Mouse (Mus musculus) intestine, postnatal 0 days (tissue): ENCODE measurements around the gene Fadd. TPM values are rescaled to one million over a fixed set of nuclear protein-coding genes. Genes with fewer than 3 reads are reported as not detected.

Source experiments
- ATAC-seq: fragments of 200-750 bp; cut with Nextera tagmentation; 2 replicates; pipeline ENCODE4 v1.8.0; 2017; ENCODE audit warnings: mild to moderate bottlenecking, moderate TSS enrichment, moderate library complexity
- H3K27ac ChIP-seq: fragments of 300-500 bp; sonication (generic); 2 replicates; pipeline ENCODE4 v1.5.1; 2014; ENCODE audit warnings: mild to moderate bottlenecking, low read depth, low read length, moderate library complexity
- H3K27me3 ChIP-seq: fragments of 300-500 bp; sonication (generic); replicated peaks from 2 replicates; pipeline ENCODE4 v1.6.1; 2014; ENCODE audit warnings: low read length, mixed read lengths; ENCODE audit not compliant: control insufficient read depth, insufficient read depth
- H3K36me3 ChIP-seq: fragments of 300-500 bp; sonication (generic); 2 replicates; pipeline ENCODE4 v1.6.1; 2014; ENCODE audit warnings: mild to moderate bottlenecking, moderate library complexity; ENCODE audit not compliant: control insufficient read depth, insufficient read depth
- H3K4me1 ChIP-seq: fragments of 300-500 bp; sonication (generic); replicated peaks from 2 replicates; pipeline ENCODE4 v1.6.1; 2014; ENCODE audit warnings: antibody characterized with exemption, low read length, mixed read lengths; ENCODE audit not compliant: control insufficient read depth, insufficient read depth
- H3K4me2 ChIP-seq: fragments of 300-500 bp; sonication (generic); replicated peaks from 2 replicates; pipeline ENCODE4 v1.6.1; 2014; ENCODE audit warnings: low read depth, mild to moderate bottlenecking, moderate library complexity
- H3K4me3 ChIP-seq: fragments of 300-500 bp; sonication (generic); 2 replicates; pipeline ENCODE4 v1.5.1; 2014; ENCODE audit warnings: low read depth, low read length
- H3K9ac ChIP-seq: fragments of 300-500 bp; sonication (generic); 2 replicates; pipeline ENCODE4 v1.6.1; 2014; ENCODE audit warnings: mild to moderate bottlenecking, low read depth, low read length
- H3K9me3 ChIP-seq: fragments of 300-500 bp; sonication (generic); 2 replicates; pipeline ENCODE4 v1.6.1; 2016; ENCODE audit warnings: mixed run types; ENCODE audit not compliant: control insufficient read depth
- CTCF ChIP-seq: sonication (generic); IDR thresholded peaks from 2 replicates; pipeline ENCODE4 v1.5.1; 2016; ENCODE audit warnings: low read depth, mild to moderate bottlenecking, control low read depth, antibody characterized with exemption, moderate library complexity
- WGBS: fragments of 180-500 bp; shearing (Covaris S2); extraction: QIAGEN DNeasy Blood & Tissue Kit; methylation state at CpG from one replicate; pipeline ENCODE4 v1.1.7; 2014; 5-methylcytosine and 5-hydroxymethylcytosine counted together
- polyA plus RNA-seq: library from polyadenylated mRNA; unstranded; fragments of >200 nt; fragmentation: Nextera tagmentation; extraction: Ambion mirVana; gene quantifications from 2 replicates; pipeline ENCODE4 v1.2.1, GENCODE M21; 2015

Fadd gene
- polyA plus RNA-seq, 1 experiment from 2014 or later = 13.4 TPM

- TF ChIP-seq CTCF = no peak
- 82% methylated on average over 4 of the region's 4 CpGs for WGBS
- no peaks in the 10 kb centered on the region for H3K36me3 ChIP-seq
- no peak overlapping the region for H3K4me3 ChIP-seq
- ATAC-seq = no peak
- no peak overlapping the region for H3K9ac ChIP-seq
- H3K27me3 ChIP-seq = no peaks in the 10 kb centered on the region
- H3K4me2 ChIP-seq = no peak overlapping the region
- no peak overlapping the region for H3K27ac ChIP-seq
- no peaks in the 10 kb centered on the region for H3K9me3 ChIP-seq
- no peaks in the 10 kb centered on the region; the same call in 1 of the 2 replicates for H3K4me1 ChIP-seq
Measured at GRCm38 (mm10) chr7:144560594-144560993, 21.7 kb downstream of the Fadd start.

- no peak overlapping the region for H3K4me3 ChIP-seq
Measured at GRCm38 (mm10) chr7:144558552-144558951, 23.7 kb downstream of the Fadd start.

DNA sequence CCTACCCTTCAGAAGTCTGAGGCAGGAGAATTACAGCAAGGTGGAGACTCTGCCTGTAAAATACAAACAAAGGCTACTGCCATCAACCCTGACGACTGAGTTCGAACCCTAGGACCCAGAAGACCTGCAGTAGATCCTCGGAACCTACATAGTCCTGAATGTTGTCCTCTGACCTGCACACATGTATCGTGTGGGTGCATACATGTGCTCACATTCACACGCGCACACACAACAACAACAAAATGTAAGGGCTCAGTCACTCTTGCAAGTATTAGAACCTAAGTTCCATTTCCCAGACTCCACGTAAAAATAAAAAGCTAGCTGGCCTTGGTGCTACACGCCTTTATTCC lies 28.2 kb downstream of the Fadd start:
- Histone ChIP-seq H3K4me1 (no peaks in the 10 kb centered on the region), H3K9me3 (no peaks in the 10 kb centered on the region), H3K9ac (peak overlapping the region; percentile 92; the same call in 1 of the 2 replicates), H3K27me3 (no peaks in the 10 kb centered on the region), H3K4me2 (peak overlapping the region; percentile 93), H3K4me3 (peak overlapping the region; percentile 92), H3K36me3 (peaks cover 7% of the 10 kb centered on the region; the same call in 1 of the 2 replicates), H3K27ac (0 out of 2 replicates have a peak overlapping the region, but pooled peaks have one; percentile 31)
- no peak for ATAC-seq
- WGBS = 25% methylated on average over 8 of the region's 8 CpGs
- no peak for TF ChIP-seq CTCF

More at GRCm38 (mm10) chr7:144558552-144558951, 23.7 kb downstream of the Fadd start:
- H3K27me3 ChIP-seq = no peaks in the 10 kb centered on the region
- no peak for TF ChIP-seq CTCF
- whole genome bisulfite sequencing = 56% methylated on average over 6 of the region's 6 CpGs
- H3K9ac ChIP-seq = no peak overlapping the region
- no peak for ATAC-seq
- no peaks in the 10 kb centered on the region; the same call in 1 of the 2 replicates for H3K4me1 ChIP-seq
- no peaks in the 10 kb centered on the region for H3K36me3 ChIP-seq
- H3K4me2 ChIP-seq = no peak overlapping the region
- no peaks in the 10 kb centered on the region for H3K9me3 ChIP-seq
- H3K27ac ChIP-seq = no peak overlapping the region

- ATAC-seq = peak; percentile 97
- no peak for TF ChIP-seq CTCF
- Histone ChIP-seq H3K4me2 (peak within 1 kb of the TSS; percentile 93), H3K36me3 (peaks cover 7% of the 10 kb centered on the region; the same call in 1 of the 2 replicates), H3K4me3 (peak within 1 kb of the TSS; percentile 92), H3K9me3 (no peaks in the 10 kb centered on the region), H3K9ac (peak within 1 kb of the TSS; percentile 92), H3K27me3 (no peaks in the 10 kb centered on the region), H3K4me1 (no peaks in the 10 kb centered on the region), H3K27ac (peak within 1 kb of the TSS; percentile 77)
- WGBS = under 1% methylated on average over 88 of the region's 97 CpGs
Measured at GRCm38 (mm10) chr7:144553237-144554122, 28.8 kb downstream of the Fadd start, which contains the start of gene Ppfia1. Ppfia1 (minus strand) TSS chr7:144553729.

- Histone ChIP-seq H3K27ac (no peak overlapping the region), H3K4me3 (no peak overlapping the region), H3K27me3 (no peaks in the 10 kb centered on the region), H3K36me3 (peaks cover 7% of the 10 kb centered on the region; the same call in 1 of the 2 replicates), H3K4me1 (no peaks in the 10 kb centered on the region), H3K4me2 (peak overlapping the region; percentile 93), H3K9me3 (no peaks in the 10 kb centered on the region), H3K9ac (peak overlapping the region; percentile 92; the same call in 1 of the 2 replicates)
- TF ChIP-seq CTCF = no peak
- WGBS = 86% methylated on average over 8 of the region's 8 CpGs
- no peak for ATAC-seq
Measured at GRCm38 (mm10) chr7:144552274-144552673, 30.0 kb downstream of the Fadd start.

- ATAC-seq = no peak
- Histone ChIP-seq H3K36me3 (peaks cover 18% of the 10 kb centered on the region; the same call in 1 of the 2 replicates), H3K27me3 (no peaks in the 10 kb centered on the region), H3K4me3 (no peak overlapping the region), H3K4me2 (no peak overlapping the region), H3K9ac (no peak overlapping the region), H3K4me1 (no peaks in the 10 kb centered on the region), H3K27ac (no peak overlapping the region), H3K9me3 (no peaks in the 10 kb centered on the region)
- 28% methylated on average over 1 of the region's 1 CpGs for WGBS
- no peak for TF ChIP-seq CTCF
Measured at GRCm38 (mm10) chr7:144550811-144551210, 31.5 kb downstream of the Fadd start.
